7 mouse cellular contexts compared by ENCODE assay signal in the genomic region with DNA sequence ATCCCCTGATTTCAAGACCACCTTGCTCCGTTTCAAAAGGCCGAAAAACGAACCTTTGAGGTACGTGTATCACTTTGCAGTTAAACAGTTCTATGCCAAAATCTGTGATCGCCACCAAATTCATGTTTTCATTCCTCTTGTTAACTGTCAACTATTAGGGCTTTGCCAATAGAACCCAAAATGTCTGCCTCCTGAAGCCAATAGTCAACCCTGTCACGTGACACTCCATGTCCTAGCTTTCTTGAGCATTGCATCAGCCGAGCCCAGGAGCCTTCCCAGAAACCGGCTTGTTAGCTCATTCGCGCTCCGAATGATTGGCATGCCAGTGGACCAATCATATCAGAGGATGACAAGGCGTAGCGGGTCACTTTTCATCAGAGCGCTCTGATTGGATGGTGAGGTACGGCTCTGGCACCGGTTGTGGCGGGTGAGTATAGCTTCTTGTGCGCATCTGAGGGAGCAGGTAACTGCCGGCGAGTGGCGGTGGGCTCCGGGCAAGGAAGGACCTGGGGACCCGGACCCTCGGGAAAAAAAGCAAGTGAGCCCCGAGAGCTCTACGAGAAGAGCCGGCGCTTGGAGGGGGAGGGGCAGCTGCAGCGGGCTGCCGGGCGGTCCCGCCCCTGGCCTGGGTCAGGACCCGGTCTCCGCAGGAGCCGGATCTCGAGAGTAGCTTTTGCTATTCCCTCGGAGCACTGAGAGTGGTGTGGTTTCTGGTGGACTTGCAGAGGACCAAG. TPM values are rescaled to one million over a fixed set of nuclear protein-coding genes. Genes with fewer than 3 reads are reported as not detected.
DNase-seq lines count a peak whose midpoint lies in the region; ATAC-seq lines count a peak whose summit lies in the region.

No protein-coding gene starts in this region.

- H3K4me1 ChIP-seq in embryonic facial prominence, embryonic 11.5 days (ENCODE audit: control insufficient read depth, insufficient read depth, low read length) = no peaks in the 10 kb centered on the region; the same call in 1 of the 2 replicates
- H3K4me1 ChIP-seq in limb, embryonic 10.5 days = peaks cover 16% of the 10 kb centered on the region
- H3K4me1 ChIP-seq in midbrain, embryonic 13.5 days (replicated peaks) = peaks cover 19% of the 10 kb centered on the region

- H3K4me2 ChIP-seq in embryonic facial prominence, embryonic 11.5 days (ENCODE audit: low read depth, low read length) = peak overlapping the region; percentile 62
- peak overlapping the region; percentile 79 for H3K4me2 ChIP-seq in midbrain, embryonic 13.5 days (replicated peaks)

- peak overlapping the region; percentile 77 for H3K4me3 ChIP-seq in embryonic facial prominence, embryonic 11.5 days (ENCODE audit: low read depth, low read length)
- peak overlapping the region; percentile 86 for H3K4me3 ChIP-seq in limb, embryonic 10.5 days
- H3K4me3 ChIP-seq in midbrain, embryonic 13.5 days (replicated peaks) = peak overlapping the region; percentile 76

- H3K9me3 ChIP-seq in embryonic facial prominence, embryonic 11.5 days (replicated peaks; ENCODE audit: control insufficient read depth, low read length) = no peaks in the 10 kb centered on the region
- no peaks in the 10 kb centered on the region for H3K9me3 ChIP-seq in limb, embryonic 10.5 days (replicated peaks)
- H3K9me3 ChIP-seq in midbrain, embryonic 13.5 days = no peaks in the 10 kb centered on the region

- peak overlapping the region; percentile 31; the same call in 1 of the 2 replicates for H3K27ac ChIP-seq in embryonic facial prominence, embryonic 11.5 days (replicated peaks; ENCODE audit: low read depth, low read length)
- H3K27ac ChIP-seq in limb, embryonic 10.5 days = peak overlapping the region; percentile 94
- peak overlapping the region; percentile 87 for H3K27ac ChIP-seq in midbrain, embryonic 13.5 days

- DNase-seq in adrenal gland, postnatal 14 days = peak; percentile 99
- DNase-seq in embryonic facial prominence, embryonic 11.5 days (ENCODE audit: low spot score) = peak; percentile 100
- DNase-seq in kidney, adult 11 months = peak; percentile 99
- peak; percentile 92 for DNase-seq in limb, embryonic 10.5 days (ENCODE audit: low spot score)
- peak; percentile 94 for DNase-seq in spleen, adult 12 weeks (ENCODE audit: low spot score)

- no peaks in the 10 kb centered on the region for H3K27me3 ChIP-seq in embryonic facial prominence, embryonic 11.5 days (ENCODE audit: control insufficient read depth, insufficient read depth, low read length)
- H3K27me3 ChIP-seq in limb, embryonic 10.5 days (ENCODE audit: low read depth, poor library complexity, severe bottlenecking) = peaks cover 8% of the 10 kb centered on the region; the same call in 1 of the 2 replicates
- H3K27me3 ChIP-seq in midbrain, embryonic 13.5 days = peaks cover 15% of the 10 kb centered on the region

- 5% methylated on average over 37 of the region's 37 CpGs for WGBS in embryonic facial prominence, embryonic 11.5 days
- WGBS in limb, embryonic 10.5 days = 7% methylated on average over 37 of the region's 37 CpGs
- 6% methylated on average over 37 of the region's 37 CpGs for WGBS in midbrain, embryonic 13.5 days

- peaks cover 2% of the 10 kb centered on the region for H3K36me3 ChIP-seq in embryonic facial prominence, embryonic 11.5 days (replicated peaks; ENCODE audit: control insufficient read depth, insufficient read depth, low read depth, low read length)
- peaks cover 35% of the 10 kb centered on the region for H3K36me3 ChIP-seq in limb, embryonic 10.5 days
- peaks cover 26% of the 10 kb centered on the region for H3K36me3 ChIP-seq in midbrain, embryonic 13.5 days

- peak overlapping the region; percentile 74 for H3K9ac ChIP-seq in embryonic facial prominence, embryonic 11.5 days (replicated peaks; ENCODE audit: low read length)
- H3K9ac ChIP-seq in midbrain, embryonic 13.5 days (replicated peaks) = peak overlapping the region; percentile 86

- peak; percentile 99 for ATAC-seq in embryonic facial prominence, embryonic 11.5 days (replicated peaks; ENCODE audit: insufficient number of reproducible peaks, low FRiP score, low TSS enrichment, low read depth)
- peak; percentile 98 for ATAC-seq in granulocyte monocyte progenitor cell, adult 5-6 weeks (replicated peaks; ENCODE audit: poor library complexity, severe bottlenecking)
- peak; percentile 99 for ATAC-seq in midbrain, embryonic 13.5 days

RNA-seq across cellular contexts. Expression of gene Aars, which starts 0.7 kb away (rescaled TPM):
- total RNA-seq in adrenal gland, postnatal 14 days (2021) = 83.5 and 95.6 TPM in 2 replicates
- 60.9 and 68.6 TPM in 2 replicates for polyA plus RNA-seq in embryonic facial prominence, embryonic 11.5 days (2014; fragmentation: Nextera tagmentation; extraction: Ambion mirVana)
- total RNA-seq in granulocyte monocyte progenitor cell, adult 5-6 weeks (2014; fragmentation: Nextera tagmentation) = 30.7 and 40.0 TPM in 2 replicates
- total RNA-seq in granulocyte monocyte progenitor cell, adult 5-6 weeks (2017) = 44.4 and 45.5 TPM in 2 replicates
- 79.0 and 81.8 TPM in 2 replicates for polyA plus RNA-seq in limb, embryonic 10.5 days (2016; fragmentation: Nextera tagmentation; extraction: Ambion mirVana)
- polyA plus RNA-seq in midbrain, embryonic 13.5 days (2015; fragmentation: Nextera tagmentation; extraction: Ambion mirVana) = 71.9 and 73.8 TPM in 2 replicates

RNA-seq across cellular contexts. Expression of gene Ddx19b, which starts 2.1 kb away (rescaled TPM):
- total RNA-seq in adrenal gland, postnatal 14 days (2021) = 12.1 and 12.6 TPM in 2 replicates
- 4.5 and 6.5 TPM in 2 replicates for polyA plus RNA-seq in embryonic facial prominence, embryonic 11.5 days (2014; fragmentation: Nextera tagmentation; extraction: Ambion mirVana)
- total RNA-seq in granulocyte monocyte progenitor cell, adult 5-6 weeks (2014; fragmentation: Nextera tagmentation) = 7.8 and 22.1 TPM in 2 replicates
- total RNA-seq in granulocyte monocyte progenitor cell, adult 5-6 weeks (2017) = 13.5 and 16.9 TPM in 2 replicates
- polyA plus RNA-seq in limb, embryonic 10.5 days (2016; fragmentation: Nextera tagmentation; extraction: Ambion mirVana) = 6.5 and 9.0 TPM in 2 replicates
- polyA plus RNA-seq in midbrain, embryonic 13.5 days (2015; fragmentation: Nextera tagmentation; extraction: Ambion mirVana) = 8.9 and 9.2 TPM in 2 replicates

RNA-seq across cellular contexts. Expression of gene Exosc6, which starts 22.5 kb away (rescaled TPM):
- not detected in 2 replicates for total RNA-seq in adrenal gland, postnatal 14 days (2021)
- 31.2 and 39.6 TPM in 2 replicates for polyA plus RNA-seq in embryonic facial prominence, embryonic 11.5 days (2014; fragmentation: Nextera tagmentation; extraction: Ambion mirVana)
- 11.5 and 12.5 TPM in 2 replicates for total RNA-seq in granulocyte monocyte progenitor cell, adult 5-6 weeks (2014; fragmentation: Nextera tagmentation)
- total RNA-seq in granulocyte monocyte progenitor cell, adult 5-6 weeks (2017) = 31.8 and 32.7 TPM in 2 replicates
- polyA plus RNA-seq in limb, embryonic 10.5 days (2016; fragmentation: Nextera tagmentation; extraction: Ambion mirVana) = 21.5 and 36.6 TPM in 2 replicates
- not detected in 2 replicates for polyA plus RNA-seq in midbrain, embryonic 13.5 days (2015; fragmentation: Nextera tagmentation; extraction: Ambion mirVana)

RNA-seq across cellular contexts. Expression of gene Ddx19a, which starts 36.0 kb away (rescaled TPM):
- 47.4 and 54.0 TPM in 2 replicates for total RNA-seq in adrenal gland, postnatal 14 days (2021)
- 30.9 and 32.6 TPM in 2 replicates for polyA plus RNA-seq in embryonic facial prominence, embryonic 11.5 days (2014; fragmentation: Nextera tagmentation; extraction: Ambion mirVana)
- 72.5 and 80.3 TPM in 2 replicates for total RNA-seq in granulocyte monocyte progenitor cell, adult 5-6 weeks (2014; fragmentation: Nextera tagmentation)
- 40.9 and 43.1 TPM in 2 replicates for total RNA-seq in granulocyte monocyte progenitor cell, adult 5-6 weeks (2017)
- polyA plus RNA-seq in limb, embryonic 10.5 days (2016; fragmentation: Nextera tagmentation; extraction: Ambion mirVana) = 24.0 and 24.6 TPM in 2 replicates
- polyA plus RNA-seq in midbrain, embryonic 13.5 days (2015; fragmentation: Nextera tagmentation; extraction: Ambion mirVana) = 13.5 and 14.4 TPM in 2 replicates

RNA-seq across cellular contexts. Expression of gene Clec18a, which starts 58.6 kb away (rescaled TPM):
- total RNA-seq in adrenal gland, postnatal 14 days (2021) = 0.19 TPM in 1 of 2 replicates, not detected in the other
- 2.2 and 5.5 TPM in 2 replicates for polyA plus RNA-seq in embryonic facial prominence, embryonic 11.5 days (2014; fragmentation: Nextera tagmentation; extraction: Ambion mirVana)
- not detected in 2 replicates for total RNA-seq in granulocyte monocyte progenitor cell, adult 5-6 weeks (2014; fragmentation: Nextera tagmentation)
- 0.13 TPM in 1 of 2 replicates, not detected in the other for total RNA-seq in granulocyte monocyte progenitor cell, adult 5-6 weeks (2017)
- not detected in 2 replicates for polyA plus RNA-seq in limb, embryonic 10.5 days (2016; fragmentation: Nextera tagmentation; extraction: Ambion mirVana)
- polyA plus RNA-seq in midbrain, embryonic 13.5 days (2015; fragmentation: Nextera tagmentation; extraction: Ambion mirVana) = 0.23 and 0.30 TPM in 2 replicates

Comparison
In these comparisons a context has a peak if more than half of its experiments do, and no peak if none do; other contexts are left out.
1. Peak in every context shown above with its lines: DNase-seq, ATAC-seq, H3K4me3 ChIP-seq and H3K27ac ChIP-seq.
2. H3K27ac ChIP-seq: peak in every context shown above with its lines; median percentile 94 in limb, embryonic 10.5 days; 87 in midbrain, embryonic 13.5 days; 31 in embryonic facial prominence, embryonic 11.5 days.
3. RNA of gene Exosc6, which starts 22.5 kb away (polyA plus RNA-seq): 31.2 to 39.6 TPM in embryonic facial prominence, embryonic 11.5 days and 21.5 to 36.6 TPM in limb, embryonic 10.5 days; not detected in midbrain, embryonic 13.5 days; every median in the first group is over 10 times any median in the second.